Mouse (Mus musculus) adrenal gland, postnatal 0 days (tissue): ENCODE measurements around the gene Ppm1j. TPM values are rescaled to one million over a fixed set of nuclear protein-coding genes. Genes with fewer than 3 reads are reported as not detected.

Experiments used
- polyA plus RNA-seq: library from polyadenylated mRNA; unstranded; fragments of >200 nt; fragmentation: Nextera tagmentation; extraction: Ambion mirVana; gene quantifications from 2 replicates; pipeline ENCODE4 v1.2.1, GENCODE M21; 2015

Gene Ppm1j
- 1.3 and 2.7 TPM in 2 replicates for polyA plus RNA-seq

DNA sequence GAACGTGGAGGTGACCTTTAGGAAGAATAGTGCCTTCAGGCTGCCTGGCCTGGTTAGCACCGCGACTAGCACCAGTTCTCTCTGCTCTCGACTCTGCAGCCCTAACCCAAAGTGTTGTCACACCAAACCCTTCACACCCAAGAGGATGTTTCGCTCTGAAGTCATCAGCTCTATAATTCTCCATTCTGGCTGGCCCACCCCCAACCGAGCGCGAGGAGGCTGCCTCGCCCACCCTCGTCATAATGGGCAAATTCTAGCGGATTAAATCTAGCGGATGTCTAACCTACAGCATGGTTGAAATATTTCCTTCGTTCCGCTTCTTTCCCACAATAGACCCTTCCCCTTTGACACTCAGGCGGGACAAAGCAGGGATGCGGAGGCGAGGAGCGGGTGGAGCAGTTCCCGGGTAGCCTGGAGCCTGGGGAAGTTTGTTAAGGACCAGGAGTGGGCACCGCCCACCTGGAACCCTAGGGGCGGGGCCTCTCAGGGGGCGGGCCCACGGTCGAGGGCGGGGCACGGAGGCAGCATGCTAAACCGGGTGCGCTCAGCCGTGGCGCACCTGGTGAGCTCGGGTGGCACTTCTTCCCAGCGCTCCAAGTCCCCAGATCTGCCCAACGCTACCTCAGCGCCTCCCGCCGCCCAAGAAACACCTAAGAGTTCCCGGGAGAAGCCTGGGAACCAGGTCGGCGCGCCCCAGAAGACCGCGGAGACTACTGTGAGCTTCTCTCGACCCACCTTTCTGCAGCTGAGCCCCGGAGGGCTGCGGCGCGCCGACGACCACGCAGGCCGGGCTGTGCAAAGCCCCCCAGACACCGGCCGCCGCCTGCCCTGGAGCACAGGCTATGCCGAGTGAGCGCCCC is at the start of gene Ppm1j:
TSS of gene Ppm1j (plus strand) at position 496 of the 860 bp plus-strand sequence.

DNA sequence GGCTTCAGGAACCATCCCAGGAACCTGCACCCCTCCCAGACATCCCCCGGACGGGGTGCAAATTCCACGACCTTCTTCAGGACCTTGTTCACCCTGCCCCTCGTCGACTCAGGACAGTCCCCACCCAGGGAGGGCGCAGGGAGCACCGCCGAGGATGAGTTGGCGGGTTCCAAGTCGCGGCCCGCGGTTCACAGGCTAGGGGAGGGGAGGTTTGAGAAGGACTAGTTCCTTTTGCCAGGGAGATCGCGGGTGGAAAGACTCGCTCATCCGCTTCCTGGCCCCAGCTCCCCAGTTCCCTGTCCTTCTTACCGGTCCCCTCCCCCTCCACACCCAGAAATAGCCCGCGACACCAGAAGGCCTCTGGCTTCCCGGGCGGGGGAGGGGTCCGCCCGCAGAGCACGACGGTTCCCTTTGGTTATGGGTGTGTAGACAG is 631 bp downstream of the Ppm1j start, which contains the start of gene Fam19a3:
TSS of gene Fam19a3 (minus strand) at position 370 of the 433 bp plus-strand sequence.

DNA sequence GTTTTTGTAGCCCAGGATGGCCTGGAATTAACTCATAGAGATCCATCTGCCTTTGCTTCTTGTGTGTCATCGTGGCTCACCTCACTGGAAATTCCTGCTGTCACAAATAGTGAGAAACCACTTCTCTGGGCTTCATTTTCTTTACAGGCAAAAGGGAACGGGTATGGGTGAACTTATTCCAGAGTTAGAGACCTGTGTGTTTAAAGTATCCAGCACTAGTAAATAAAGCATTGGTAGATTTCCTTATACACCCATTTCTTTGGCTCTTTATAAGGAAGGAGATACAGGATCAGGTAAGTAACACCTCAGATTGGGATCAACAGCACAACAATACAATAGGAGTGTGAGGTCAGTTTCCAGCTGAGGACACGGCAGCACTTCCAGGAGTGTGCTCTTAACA is 7.2 kb downstream of the Ppm1j start, which contains the start of gene Rhoc:
TSS of gene Rhoc (plus strand) at position 301 of the 400 bp plus-strand sequence.

DNA sequence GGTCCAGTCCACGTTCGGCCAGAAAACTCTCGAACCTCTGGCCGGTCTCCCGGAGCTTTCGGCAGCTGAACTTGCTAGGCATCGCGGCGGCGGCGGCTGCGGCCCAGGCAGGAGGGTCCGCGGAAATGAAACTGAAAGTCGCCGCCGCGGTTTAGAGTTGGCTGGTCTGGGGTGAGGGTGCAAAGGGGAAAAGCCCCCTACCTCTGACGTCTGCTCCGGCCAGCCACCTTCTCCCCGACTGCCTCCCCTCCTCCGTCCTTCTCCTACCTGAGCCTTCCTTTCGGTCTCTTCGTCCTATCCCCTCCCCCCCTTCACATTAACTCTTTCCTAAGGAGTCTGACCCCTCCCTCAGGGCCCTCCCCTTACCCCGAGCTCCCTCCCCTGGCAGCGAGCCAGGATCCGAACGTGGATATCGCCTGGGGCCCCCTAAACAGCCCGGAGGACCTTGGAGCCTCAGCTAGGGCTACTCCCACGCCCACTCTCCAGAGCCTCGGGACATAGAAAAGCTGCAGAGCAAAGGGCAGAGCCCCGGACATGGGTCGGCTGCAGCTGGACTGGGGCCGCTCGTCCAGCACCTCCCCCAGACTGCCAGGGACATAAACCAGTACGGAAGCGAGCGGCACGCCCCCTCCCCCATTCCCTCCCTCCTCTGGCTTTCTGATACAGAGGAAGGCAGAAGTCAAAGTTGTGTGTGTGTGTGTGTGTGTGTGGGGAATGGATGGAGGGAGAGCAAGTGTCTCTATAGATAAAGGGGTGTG is 37.3 kb downstream of the Ppm1j start, which contains the start of gene Mov10:
TSS of gene Mov10 (minus strand) at position 573 of the 758 bp plus-strand sequence.

Other genes starting within 250 kb of the Ppm1j start
- gene Slc16a1, start 142.4 kb upstream of the Ppm1j start, polyA plus RNA-seq, result 34.8 and 40.0 TPM in 2 replicates
- gene Fam19a3, start 784 bp downstream of the Ppm1j start, polyA plus RNA-seq, result 0.05 TPM in 1 of 2 replicates, not detected in the other
- gene Rhoc, start 7.3 kb downstream of the Ppm1j start, polyA plus RNA-seq, result 181 and 196 TPM in 2 replicates
- 30.3 and 45.5 TPM in 2 replicates for gene Mov10, start 37.5 kb downstream of the Ppm1j start, polyA plus RNA-seq
- 26.1 and 34.7 TPM in 2 replicates for gene St7l, start 82.9 kb downstream of the Ppm1j start, polyA plus RNA-seq
- gene Capza1, start 83.4 kb downstream of the Ppm1j start, polyA plus RNA-seq, result 99.2 and 116 TPM in 2 replicates
- gene Wnt2b, start 180.9 kb downstream of the Ppm1j start, polyA plus RNA-seq, result 4.5 and 12.5 TPM in 2 replicates